Mouse (Mus musculus): ENCODE measurements around the gene Nppc. TPM values are rescaled to one million over a fixed set of nuclear protein-coding genes. Genes with fewer than 3 reads are reported as not detected.
A peak's percentile ranks its signal among the peaks of the same experiment; 100 is the strongest.

Gene Nppc
- polyA plus RNA-seq, 1 experiment from 2014 or later, result 4.1 TPM

GRCm38 (mm10) chr1:86622296-86622695 lies 48.1 kb downstream of the Nppc start:
- TF ChIP-seq CTCF (IDR thresholded peaks at IDR 0.05; ENCODE audit: low read depth), result no peak
- WGBS, result 60% methylated on average over 2 of the region's 2 CpGs
- DNase-seq (ENCODE audit: low spot score) (no peak), ATAC-seq (ENCODE audit: low FRiP score, low TSS enrichment) (no peak)
- no peaks in the 10 kb centered on the region for H3K27me3 ChIP-seq (ENCODE audit: control insufficient read depth, insufficient read depth, low read length)
- H3K9ac ChIP-seq (ENCODE audit: low read length), result no peak overlapping the region
- H3K9me3 ChIP-seq (ENCODE audit: control insufficient read depth, low read length), result no peaks in the 10 kb centered on the region
- H3K36me3 ChIP-seq (ENCODE audit: control insufficient read depth, insufficient read depth, low read length), result no peaks in the 10 kb centered on the region
- H3K4me1 ChIP-seq (replicated peaks; ENCODE audit: control insufficient read depth, insufficient read depth), result no peaks in the 10 kb centered on the region
- H3K27ac ChIP-seq (replicated peaks), result no peak overlapping the region
- no peak overlapping the region for H3K4me2 ChIP-seq (replicated peaks; ENCODE audit: low read depth)
- no peak overlapping the region for H3K4me3 ChIP-seq (ENCODE audit: low read depth, low read length)

GRCm38 (mm10) chr1:86618454-86619125 lies 51.8 kb downstream of the Nppc start:
- DNase-seq (ENCODE audit: low spot score) (peak; percentile 71), ATAC-seq (ENCODE audit: low FRiP score, low TSS enrichment) (peak; percentile 51; the same call in 1 of the 2 replicates)
- Histone ChIP-seq H3K9ac (ENCODE audit: low read length) (no peak overlapping the region), H3K4me1 (replicated peaks; ENCODE audit: control insufficient read depth, insufficient read depth) (no peaks in the 10 kb centered on the region), H3K27me3 (ENCODE audit: control insufficient read depth, insufficient read depth, low read length) (no peaks in the 10 kb centered on the region), H3K4me2 (replicated peaks; ENCODE audit: low read depth) (no peak overlapping the region), H3K27ac (replicated peaks) (no peak overlapping the region), H3K9me3 (ENCODE audit: control insufficient read depth, low read length) (no peaks in the 10 kb centered on the region), H3K4me3 (ENCODE audit: low read depth, low read length) (no peak overlapping the region), H3K36me3 (ENCODE audit: control insufficient read depth, insufficient read depth, low read length) (no peaks in the 10 kb centered on the region)
- 58% methylated on average over 10 of the region's 10 CpGs for WGBS
- peak; percentile 94 for TF ChIP-seq CTCF (IDR thresholded peaks at IDR 0.05; ENCODE audit: low read depth)
- no peak for TF ChIP-seq EP300 (optimal IDR thresholded peaks at IDR 0.05)

Small RNA genes within 50 kb of the gene (microRNA-seq; reads per million reads assigned to microRNA genes)
- not detected for gene Gm22955

Other genes with a start within 250 kb of the Nppc start
- 0.52 and 0.56 TPM in 2 replicates for gene Nmur1, start 244.3 kb downstream of the Nppc start, polyA plus RNA-seq (2015; fragmentation: Nextera tagmentation; extraction: Ambion mirVana)
- not detected in 2 replicates for gene Tex44, start 244.2 kb downstream of the Nppc start, polyA plus RNA-seq (2015; fragmentation: Nextera tagmentation; extraction: Ambion mirVana)
- 1,436 and 1,585 TPM in 2 replicates for gene Ptma, start 143.8 kb downstream of the Nppc start, polyA plus RNA-seq (2015; fragmentation: Nextera tagmentation; extraction: Ambion mirVana)
- 33.6 and 38.2 TPM in 2 replicates for gene Pde6d, start 87.9 kb downstream of the Nppc start, polyA plus RNA-seq (2015; fragmentation: Nextera tagmentation; extraction: Ambion mirVana)
- gene Cops7b, start 87.7 kb downstream of the Nppc start, polyA plus RNA-seq (2015; fragmentation: Nextera tagmentation; extraction: Ambion mirVana), result 14.9 and 16.2 TPM in 2 replicates
- gene Dis3l2, start 33.2 kb upstream of the Nppc start, polyA plus RNA-seq (2015; fragmentation: Nextera tagmentation; extraction: Ambion mirVana), result 12.3 and 13.4 TPM in 2 replicates

Data from stomach, postnatal 0 days (tissue).